Mouse (Mus musculus) spleen, adult 2 months (tissue): ENCODE measurements around the gene Trim38. TPM values are rescaled to one million over a fixed set of nuclear protein-coding genes. Genes with fewer than 3 reads are reported as not detected.
"Not testable (repeated sequence)": the region's sequence is repeated elsewhere in the genome, so short reads cannot be mapped to it uniquely, and the experiment has no call there.

Experiments
- DNase-seq, 2 experiments: peaks; one replicate each; pipeline versions ENCODE4 v3.0.0 to v3.0.0-alpha.2; 2012 to 2021; ENCODE audit warnings: low spot score in 2 of 2, low read depth in 1 of 2
- H3K27ac ChIP-seq: fragments of 200-500 bp; 2 replicates; pipeline ENCODE4 v1.5.1; 2012; ENCODE audit warnings: low read length, inconsistent platforms; ENCODE audit not compliant: insufficient read depth
- H3K27me3 ChIP-seq: fragments of 200-500 bp; 2 replicates; pipeline ENCODE4 v1.6.1; 2012; ENCODE audit warnings: mild to moderate bottlenecking, moderate library complexity, low read length, inconsistent platforms; ENCODE audit not compliant: control insufficient read depth, insufficient read depth
- H3K36me3 ChIP-seq: fragments of 200-500 bp; 2 replicates; pipeline ENCODE4 v1.6.1; 2012; ENCODE audit warnings: mild to moderate bottlenecking, low read length, inconsistent platforms; ENCODE audit not compliant: control insufficient read depth, insufficient read depth
- H3K4me1 ChIP-seq: fragments of 200-500 bp; 2 replicates; pipeline ENCODE4 v1.6.1; 2011; ENCODE audit warnings: inconsistent platforms; ENCODE audit not compliant: control insufficient read depth, insufficient read depth, insufficient read length
- H3K4me3 ChIP-seq: fragments of 200-500 bp; 2 replicates; pipeline ENCODE4 v1.5.1; 2011; ENCODE audit warnings: mild to moderate bottlenecking, inconsistent platforms; ENCODE audit not compliant: insufficient read depth, insufficient read length; ENCODE audit errors: extremely low read depth
- CTCF ChIP-seq: fragments of 200-500 bp; IDR thresholded peaks from 2 replicates; pipeline ENCODE4 v1.5.1; 2011; ENCODE audit warnings: mild to moderate bottlenecking, inconsistent platforms; ENCODE audit not compliant: insufficient read depth, insufficient read length, insufficient replicate concordance; ENCODE audit errors: extremely low read depth
- POLR2A ChIP-seq: fragments of 200-500 bp; IDR thresholded peaks from 2 replicates; pipeline ENCODE4 v1.6.1; 2011; ENCODE audit warnings: low read depth, low read length, inconsistent platforms
- WGBS: fragments of 180-500 bp; shearing (Covaris S2); methylation state at CpG from one replicate; pipeline ENCODE4 v1.1.7; 2018; 5-methylcytosine and 5-hydroxymethylcytosine counted together
- polyA plus RNA-seq: library from polyadenylated mRNA; depleted of rRNA; stranded (reverse); fragments of >200 nt; gene quantifications from 2 replicates; pipeline ENCODE4 v1.2.3, GENCODE M21; 2012

Trim38 gene
- polyA plus RNA-seq, 1 experiment, result not detected

DNA sequence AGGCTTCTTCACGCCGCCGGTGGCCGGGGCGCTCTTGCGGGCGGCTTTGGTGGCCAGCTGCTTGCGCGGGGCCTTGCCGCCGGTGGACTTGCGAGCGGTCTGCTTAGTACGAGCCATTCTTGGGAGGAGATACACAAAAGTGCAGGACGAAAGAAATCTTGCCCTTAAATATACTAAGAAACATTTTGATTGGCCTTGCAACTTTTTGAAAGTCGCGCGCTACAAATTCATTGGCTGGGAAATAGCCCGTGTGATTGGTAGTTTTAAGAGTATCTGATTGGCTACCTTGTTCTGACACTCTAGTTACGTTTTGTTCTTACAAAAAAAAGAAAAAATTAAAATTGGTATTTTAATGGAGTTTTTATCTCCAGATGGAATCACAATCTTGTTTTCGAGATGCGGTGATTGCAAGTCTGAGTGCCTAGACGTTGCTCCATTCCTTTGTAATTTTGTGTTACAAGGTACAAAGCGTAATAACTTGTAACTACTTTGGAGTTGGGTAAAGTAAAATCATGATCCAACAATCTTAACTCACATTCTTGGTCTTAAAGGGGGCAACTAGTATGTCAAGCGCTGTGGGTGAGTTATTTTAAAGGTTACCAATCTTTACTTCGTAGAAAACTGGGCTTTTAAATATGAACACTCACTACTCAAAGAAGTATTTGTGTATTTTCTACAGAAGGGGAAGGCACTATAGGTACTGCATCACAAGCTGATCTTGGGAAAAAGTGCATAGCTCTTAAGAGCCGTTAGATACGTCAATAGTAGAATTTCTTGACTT lies 24.1 kb upstream of the Trim38 start, which contains the start of gene Hist1h3c:
TSS of gene Hist1h3c (minus strand) at position 222 of the 781 bp plus-strand sequence.
- peak within 1 kb of the TSS; percentile 100 for H3K27ac ChIP-seq
- H3K4me1 ChIP-seq, result no peaks in the 10 kb centered on the region; the same call in none of the 2 replicates
- DNase-seq, result peak; percentile 83 to 85
- WGBS, result under 1% methylated on average over 28 of the region's 28 CpGs
- H3K4me3 ChIP-seq, result peak within 1 kb of the TSS; percentile 75
- no peaks in the 10 kb centered on the region; the same call in 1 of the 2 replicates for H3K36me3 ChIP-seq
- no peaks in the 10 kb centered on the region for H3K27me3 ChIP-seq
- TF ChIP-seq CTCF, result no peak
- no peak for TF ChIP-seq POLR2A

GRCm38 (mm10) chr13:23746201-23747080 lies 23.3 kb upstream of the Trim38 start, which contains the start of gene Hist1h2bb:
TSS of gene Hist1h2bb (plus strand) at chr13:23746734.
- Histone ChIP-seq H3K4me3 (peak within 1 kb of the TSS; percentile 75), H3K27ac (peak within 1 kb of the TSS; percentile 100)
- under 1% methylated on average over 40 of the region's 58 CpGs for WGBS
- not testable (repeated sequence) for H3K4me1 ChIP-seq, H3K36me3 ChIP-seq, H3K27me3 ChIP-seq
- peak; percentile 24; the same call in 1 of the 2 replicates for TF ChIP-seq POLR2A
- DNase-seq, result peak; percentile 50 to 91

DNA sequence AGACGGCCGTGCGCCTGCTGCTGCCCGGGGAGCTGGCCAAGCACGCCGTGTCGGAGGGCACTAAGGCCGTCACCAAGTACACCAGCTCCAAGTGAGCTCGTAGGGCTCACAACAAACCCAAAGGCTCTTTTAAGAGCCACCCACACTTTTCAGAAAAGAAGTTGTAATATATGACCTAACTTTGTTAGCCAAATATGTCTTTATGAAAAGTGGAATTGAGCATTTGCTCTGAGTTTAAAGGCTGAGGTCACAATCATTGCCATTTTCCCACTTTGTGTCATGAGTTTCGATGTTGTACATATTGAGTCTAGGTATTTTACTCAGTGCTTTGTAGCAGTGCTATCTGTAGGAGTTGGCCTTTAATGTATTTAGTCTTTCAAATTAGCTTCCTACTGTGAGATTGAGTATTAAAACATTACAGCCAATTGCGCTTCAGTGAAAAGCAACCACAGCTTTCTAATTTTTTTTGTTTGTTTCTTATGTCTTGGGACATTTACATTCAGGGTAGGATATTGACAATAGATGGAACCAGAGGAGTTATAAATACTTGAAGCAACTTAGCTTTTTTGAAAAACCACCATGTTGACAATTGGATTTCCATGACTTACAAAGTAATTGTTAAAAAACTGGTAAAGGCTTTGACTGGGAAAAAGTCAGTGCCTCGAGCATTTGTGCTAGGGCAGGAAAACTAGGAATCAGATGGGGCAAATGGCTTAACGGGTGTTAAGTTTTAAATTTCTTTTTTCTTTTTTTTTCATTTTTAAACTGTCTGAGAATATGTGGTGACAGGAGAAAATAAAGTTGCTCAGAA lies 22.4 kb upstream of the Trim38 start:
- WGBS, result 6% methylated on average over 11 of the region's 13 CpGs
- DNase-seq, result no peak
- Histone ChIP-seq H3K4me1 (no peaks in the 10 kb centered on the region; the same call in none of the 2 replicates), H3K36me3 (no peaks in the 10 kb centered on the region; the same call in 1 of the 2 replicates), H3K27me3 (no peaks in the 10 kb centered on the region), H3K27ac (peak overlapping the region; percentile 92), H3K4me3 (peak overlapping the region; percentile 34)
- no peak for TF ChIP-seq CTCF
- TF ChIP-seq POLR2A, result no peak

DNA sequence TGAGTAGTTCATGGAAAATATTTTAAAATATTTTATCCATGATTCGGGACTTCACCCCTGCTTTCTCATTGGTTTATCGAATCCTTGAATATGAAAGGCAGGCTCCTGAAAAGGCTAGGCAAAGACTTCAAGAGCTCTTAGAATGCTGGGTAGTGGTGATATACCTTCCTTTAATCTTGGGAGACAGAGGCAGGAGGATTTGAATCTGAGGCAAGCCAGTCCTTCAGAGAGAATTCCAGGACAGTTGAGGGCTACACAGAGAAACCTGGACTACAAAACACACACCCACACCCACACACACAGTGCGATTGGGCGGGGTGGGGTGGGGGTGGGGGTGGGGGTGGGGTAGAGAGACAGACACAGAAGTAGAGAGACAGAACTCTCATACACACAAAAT lies 21.8 kb upstream of the Trim38 start:
- no peak for DNase-seq
- H3K4me3 ChIP-seq, result no peak overlapping the region
- H3K4me1 ChIP-seq, result no peaks in the 10 kb centered on the region; the same call in none of the 2 replicates
- no peaks in the 10 kb centered on the region for H3K27me3 ChIP-seq
- 9% methylated on average over 4 of the region's 4 CpGs for WGBS
- no peaks in the 10 kb centered on the region; the same call in 1 of the 2 replicates for H3K36me3 ChIP-seq
- no peak overlapping the region for H3K27ac ChIP-seq
- TF ChIP-seq POLR2A (no peak), CTCF (no peak)

DNA sequence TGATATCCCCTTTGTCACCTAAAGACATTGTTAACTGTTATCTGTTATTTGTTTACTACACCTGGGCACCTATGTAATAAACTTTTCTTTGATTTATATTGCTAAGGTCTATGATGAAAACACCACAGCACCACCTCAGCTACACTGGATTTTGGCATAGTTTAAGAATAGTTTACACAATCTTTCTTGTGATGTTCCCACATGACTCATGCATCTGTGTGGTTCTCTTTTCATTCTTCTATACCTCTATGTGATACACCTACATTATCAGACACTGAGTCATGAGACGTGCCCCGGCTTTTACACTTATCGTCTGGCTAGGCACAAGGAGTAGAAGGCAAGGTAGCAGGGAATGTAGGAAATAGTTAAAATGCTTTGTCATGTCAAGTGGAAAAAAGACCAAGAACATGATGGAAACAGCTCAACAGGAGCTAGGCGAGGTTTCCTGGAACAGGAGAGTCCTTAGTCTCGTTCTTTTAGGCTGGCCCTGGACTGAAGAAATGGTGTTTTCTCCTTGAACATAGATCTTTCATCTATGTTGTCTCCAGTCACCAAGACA lies 20.1 kb upstream of the Trim38 start:
- 92% methylated on average over 5 of the region's 5 CpGs for WGBS

DNA sequence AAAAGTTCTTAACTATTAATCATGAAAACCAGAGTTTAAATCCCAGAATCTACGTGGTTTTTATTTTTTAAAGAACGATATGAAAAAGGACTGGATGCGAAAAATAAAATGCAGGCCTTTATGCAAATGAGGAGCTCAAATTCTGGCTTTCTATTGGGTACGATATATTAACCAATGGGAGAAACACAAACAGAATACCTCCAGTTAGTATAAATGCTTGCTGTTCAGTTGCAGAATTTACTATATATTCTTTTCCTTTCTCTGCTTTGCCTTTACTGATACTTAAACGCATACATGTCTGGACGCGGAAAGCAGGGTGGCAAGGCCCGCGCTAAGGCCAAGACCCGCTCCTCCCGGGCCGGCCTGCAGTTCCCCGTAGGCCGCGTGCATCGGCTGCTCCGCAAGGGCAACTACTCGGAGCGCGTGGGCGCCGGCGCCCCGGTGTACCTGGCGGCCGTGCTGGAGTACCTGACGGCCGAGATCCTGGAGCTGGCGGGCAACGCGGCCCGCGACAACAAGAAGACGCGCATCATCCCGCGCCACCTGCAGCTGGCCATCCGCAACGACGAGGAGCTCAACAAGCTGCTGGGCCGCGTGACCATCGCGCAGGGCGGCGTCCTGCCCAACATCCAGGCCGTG lies 18.8 kb upstream of the Trim38 start, which contains the start of gene Hist1h2ab:
TSS of gene Hist1h2ab (plus strand) at position 288 of the 639 bp plus-strand sequence.
- H3K36me3 ChIP-seq, H3K4me1 ChIP-seq, H3K27me3 ChIP-seq: not testable (repeated sequence)
- peak; percentile 9; the same call in 1 of the 2 replicates for TF ChIP-seq POLR2A
- Histone ChIP-seq H3K27ac (peak within 1 kb of the TSS; percentile 89), H3K4me3 (peak within 1 kb of the TSS; percentile 48)
- peak in 1 of 2 experiments; percentile 66 for DNase-seq
- WGBS, result 1% methylated on average over 35 of the region's 47 CpGs

More for the DNA sequence above, 20.1 kb upstream of the Trim38 start:
- no peak for DNase-seq
- Histone ChIP-seq H3K4me1 (no peaks in the 10 kb centered on the region; the same call in none of the 2 replicates), H3K4me3 (no peak overlapping the region), H3K27me3 (no peaks in the 10 kb centered on the region), H3K36me3 (no peaks in the 10 kb centered on the region), H3K27ac (no peak overlapping the region)
- TF ChIP-seq CTCF (no peak), POLR2A (no peak)
